Mouse (Mus musculus): ENCODE measurements around the gene Gm9745. TPM values are rescaled to one million over a fixed set of nuclear protein-coding genes. Genes with fewer than 3 reads are reported as not detected.

The Gm9745 gene
- not detected for polyA plus RNA-seq (2014; fragmentation: Illumina TruSeq; extraction: RNeasy Lipid Tissue Mini Kit (QIAGEN cat#74804); ENCODE audit: low replicate concordance)

DNA sequence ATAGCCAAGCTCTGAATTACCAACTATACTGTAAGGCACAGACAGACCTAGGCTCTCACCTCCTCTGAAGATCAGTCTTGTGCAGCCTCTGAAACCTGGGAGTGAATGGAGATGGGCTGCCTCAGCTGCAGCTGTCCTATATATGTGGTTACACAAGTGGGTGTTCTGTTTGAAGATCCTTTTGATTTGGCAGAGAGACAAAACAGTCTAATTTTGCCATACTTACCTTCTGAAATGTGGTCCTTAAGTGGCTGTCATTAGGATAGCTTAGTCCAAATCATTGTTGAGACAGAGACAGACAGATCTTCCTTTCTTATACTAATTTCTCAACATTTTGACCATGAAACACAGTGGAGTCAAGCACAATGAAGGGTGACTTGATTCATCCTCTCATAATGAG is at the start of gene Gm9745:
TSS of gene Gm9745 (minus strand) at position 101 of the 400 bp plus-strand sequence.

DNA sequence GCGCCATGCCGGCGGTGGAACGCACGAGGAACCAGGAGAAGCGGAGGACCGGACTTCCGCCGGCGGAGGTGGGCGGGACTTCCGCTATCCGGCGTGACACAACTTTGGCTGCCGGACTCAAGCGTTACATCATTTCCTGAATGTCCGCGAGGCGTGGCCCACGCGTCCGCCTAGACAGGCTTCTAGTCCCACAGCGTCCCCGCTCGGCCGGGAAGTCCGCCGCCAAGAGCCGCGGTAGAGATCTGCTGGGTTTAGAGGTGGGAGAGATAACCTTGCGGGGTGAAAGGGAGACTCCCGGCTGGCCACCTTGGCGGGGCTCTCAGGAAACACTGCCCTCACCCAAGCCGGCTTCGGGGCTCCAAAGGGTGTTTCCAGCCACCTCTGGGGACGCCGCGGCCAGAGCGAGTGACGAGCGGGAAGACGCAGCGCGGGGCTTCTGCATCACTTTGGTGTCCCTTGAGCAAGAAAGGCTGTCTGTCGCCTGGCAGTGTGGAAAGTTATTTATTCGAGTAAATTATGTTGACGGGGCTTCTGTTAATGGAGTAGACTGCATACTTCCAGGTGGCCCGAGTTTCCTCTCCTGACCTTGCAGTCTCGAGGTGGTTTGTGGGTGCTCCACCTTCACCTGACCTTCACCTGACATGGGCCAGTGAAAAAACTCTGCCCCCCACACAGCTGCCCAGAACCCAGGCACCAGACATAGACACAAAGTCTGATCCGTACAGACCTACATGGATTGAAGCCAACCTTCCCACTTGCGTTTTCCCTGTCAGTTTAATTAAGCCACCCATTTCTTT is 48.2 kb upstream of the Gm9745 start, which contains the start of gene Gtpbp4:
TSS of gene Gtpbp4 (minus strand) at position 94 of the 797 bp plus-strand sequence.

DNA sequence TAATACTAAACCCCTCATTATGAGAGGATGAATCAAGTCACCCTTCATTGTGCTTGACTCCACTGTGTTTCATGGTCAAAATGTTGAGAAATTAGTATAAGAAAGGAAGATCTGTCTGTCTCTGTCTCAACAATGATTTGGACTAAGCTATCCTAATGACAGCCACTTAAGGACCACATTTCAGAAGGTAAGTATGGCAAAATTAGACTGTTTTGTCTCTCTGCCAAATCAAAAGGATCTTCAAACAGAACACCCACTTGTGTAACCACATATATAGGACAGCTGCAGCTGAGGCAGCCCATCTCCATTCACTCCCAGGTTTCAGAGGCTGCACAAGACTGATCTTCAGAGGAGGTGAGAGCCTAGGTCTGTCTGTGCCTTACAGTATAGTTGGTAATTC is 4.5 kb upstream of the Gm9745 start, which contains the start of gene Idi2:
TSS of gene Idi2 (plus strand) at position 301 of the 400 bp plus-strand sequence.

Other genes starting within 250 kb of the Gm9745 start
- gene Wdr37, start 76.3 kb downstream of the Gm9745 start, polyA plus RNA-seq (2014; fragmentation: Illumina TruSeq; extraction: RNeasy Lipid Tissue Mini Kit (QIAGEN cat#74804); ENCODE audit: low replicate concordance): 25.7 TPM
- gene Idi1, start 62.7 kb downstream of the Gm9745 start, polyA plus RNA-seq (2014; fragmentation: Illumina TruSeq; extraction: RNeasy Lipid Tissue Mini Kit (QIAGEN cat#74804); ENCODE audit: low replicate concordance): 116 TPM
- gene Idi2, start 4.6 kb upstream of the Gm9745 start, polyA plus RNA-seq (2014; fragmentation: Illumina TruSeq; extraction: RNeasy Lipid Tissue Mini Kit (QIAGEN cat#74804); ENCODE audit: low replicate concordance): not detected
- 47.6 TPM for gene Gtpbp4, start 47.9 kb upstream of the Gm9745 start, polyA plus RNA-seq (2014; fragmentation: Illumina TruSeq; extraction: RNeasy Lipid Tissue Mini Kit (QIAGEN cat#74804); ENCODE audit: low replicate concordance)
- gene Larp4b, start 145.7 kb upstream of the Gm9745 start, polyA plus RNA-seq (2014; fragmentation: Illumina TruSeq; extraction: RNeasy Lipid Tissue Mini Kit (QIAGEN cat#74804); ENCODE audit: low replicate concordance): 102 TPM